Mouse (Mus musculus) thymus, adult 2 months (tissue): Measurements from ENCODE around the gene Psmb4. TPM values are rescaled to one million over a fixed set of nuclear protein-coding genes. Genes with fewer than 3 reads are reported as not detected.
A peak's percentile ranks its signal among the peaks of the same experiment; 100 is the strongest.

Experiments
- DNase-seq: peaks from one replicate; pipeline ENCODE4 v3.0.0; 2021
- H3K27ac ChIP-seq: fragments of 200-500 bp; 2 replicates; pipeline ENCODE4 v1.5.1; 2012; ENCODE audit warnings: low read length, control low read depth; ENCODE audit not compliant: control insufficient read depth, insufficient read depth
- H3K27me3 ChIP-seq: fragments of 200-500 bp; 2 replicates; pipeline ENCODE4 v1.6.1; 2012; ENCODE audit warnings: mild to moderate bottlenecking, low read length, moderate library complexity, mixed read lengths; ENCODE audit not compliant: control insufficient read depth, insufficient read depth
- H3K36me3 ChIP-seq: fragments of 200-500 bp; 2 replicates; pipeline ENCODE4 v1.6.1; 2012; ENCODE audit warnings: mild to moderate bottlenecking, low read length, moderate library complexity; ENCODE audit not compliant: control insufficient read depth, insufficient read depth
- H3K4me1 ChIP-seq: fragments of 200-500 bp; replicated peaks from 2 replicates; pipeline ENCODE4 v1.6.1; 2012; ENCODE audit warnings: low read length; ENCODE audit not compliant: control insufficient read depth, insufficient read depth
- H3K4me3 ChIP-seq: fragments of 200-500 bp; 2 replicates; pipeline ENCODE4 v1.5.1; 2012; ENCODE audit warnings: mild to moderate bottlenecking, low read length, control low read depth, moderate library complexity; ENCODE audit not compliant: control insufficient read depth, insufficient read depth
- CTCF ChIP-seq: fragments of 200-500 bp; IDR thresholded peaks from 2 replicates; pipeline ENCODE4 v1.5.1; 2012; ENCODE audit warnings: mild to moderate bottlenecking, control low read depth, low read length, moderate library complexity, borderline replicate concordance; ENCODE audit not compliant: control insufficient read depth, poor library complexity, insufficient read depth; ENCODE audit errors: extremely low read depth
- POLR2A ChIP-seq: fragments of 200-500 bp; IDR thresholded peaks from 2 replicates; pipeline ENCODE4 v1.6.1; 2012; ENCODE audit warnings: mild to moderate bottlenecking, low read length, control low read depth, moderate library complexity; ENCODE audit not compliant: control insufficient read depth, poor library complexity, insufficient read depth; ENCODE audit errors: extremely low read depth
- WGBS: fragments of 180-500 bp; shearing (Covaris S2); methylation state at CpG from one replicate; pipeline ENCODE4 v1.1.7; 2018; 5-methylcytosine and 5-hydroxymethylcytosine counted together
- polyA plus RNA-seq: library from polyadenylated mRNA; depleted of rRNA; stranded (reverse); fragments of >200 nt; gene quantifications from 2 replicates; pipeline ENCODE4 v1.2.3, GENCODE M21; 2012

The Psmb4 gene
- polyA plus RNA-seq, 1 experiment = 384 TPM

- TF ChIP-seq CTCF = no peak
- Histone ChIP-seq H3K36me3 (peaks cover 25% of the 10 kb centered on the region), H3K4me3 (no peak overlapping the region), H3K4me1 (peaks cover 6% of the 10 kb centered on the region; the same call in 1 of the 2 replicates), H3K27ac (no peak overlapping the region), H3K27me3 (no peaks in the 10 kb centered on the region)
- WGBS = 79% methylated on average over 3 of the region's 3 CpGs
- no peak for DNase-seq
Measured at GRCm38 (mm10) chr3:94852215-94852614, 34.5 kb downstream of the Psmb4 start.

GRCm38 (mm10) chr3:94851731-94852130 lies 35.0 kb downstream of the Psmb4 start:
- Histone ChIP-seq H3K4me1 (peaks cover 6% of the 10 kb centered on the region; the same call in 1 of the 2 replicates), H3K4me3 (no peak overlapping the region), H3K36me3 (peaks cover 20% of the 10 kb centered on the region), H3K27ac (no peak overlapping the region), H3K27me3 (no peaks in the 10 kb centered on the region)
- TF ChIP-seq CTCF (no peak), POLR2A (no peak)
- peak; percentile 28 for DNase-seq
- 4% methylated on average over 3 of the region's 3 CpGs for WGBS

- WGBS = 0% methylated on average over 1 of the region's 1 CpGs
- Histone ChIP-seq H3K36me3 (peaks cover 6% of the 10 kb centered on the region), H3K27me3 (no peaks in the 10 kb centered on the region), H3K27ac (no peak overlapping the region), H3K4me1 (peaks cover 6% of the 10 kb centered on the region; the same call in 1 of the 2 replicates), H3K4me3 (no peak overlapping the region)
- DNase-seq = peak; percentile 79
- TF ChIP-seq CTCF (no peak), POLR2A (no peak)
Measured at GRCm38 (mm10) chr3:94849338-94849737, 37.4 kb downstream of the Psmb4 start.

DNA sequence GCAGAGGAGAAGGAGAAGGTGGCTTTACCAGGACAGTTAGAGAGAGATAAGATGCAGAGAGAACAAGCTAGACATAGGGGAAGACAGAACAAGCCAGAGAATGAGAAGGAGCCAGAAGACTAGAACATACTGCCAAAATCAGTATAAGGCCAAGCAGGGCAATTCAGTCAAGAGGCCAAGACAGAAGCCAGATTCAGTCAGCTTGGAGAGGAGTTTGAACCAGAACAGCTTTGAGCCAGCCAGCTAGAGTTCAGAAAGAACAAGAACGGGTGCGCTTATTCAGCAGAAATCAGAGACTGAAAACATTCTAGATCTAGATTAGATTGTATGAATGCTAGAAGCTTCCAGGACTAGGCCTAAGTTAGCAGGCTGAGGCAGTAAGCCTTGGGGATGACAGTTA lies 39.4 kb downstream of the Psmb4 start:
- 93% methylated on average over 2 of the region's 2 CpGs for WGBS
- H3K4me3 ChIP-seq = no peak overlapping the region
- H3K27me3 ChIP-seq = no peaks in the 10 kb centered on the region
- TF ChIP-seq CTCF = no peak
- TF ChIP-seq POLR2A = no peak
- H3K4me1 ChIP-seq = 0 out of 2 replicates have a peak, but pooled peaks cover 3% of the 10 kb centered on the region
- H3K36me3 ChIP-seq = no peaks in the 10 kb centered on the region
- no peak for DNase-seq
- H3K27ac ChIP-seq = no peak overlapping the region

GRCm38 (mm10) chr3:94839101-94839500 lies 47.7 kb downstream of the Psmb4 start:
- 41% methylated on average over 5 of the region's 5 CpGs for WGBS
- TF ChIP-seq POLR2A = no peak
- TF ChIP-seq CTCF = no peak
- DNase-seq = no peak
- Histone ChIP-seq H3K27ac (no peak overlapping the region), H3K36me3 (no peaks in the 10 kb centered on the region), H3K4me3 (no peak overlapping the region), H3K27me3 (no peaks in the 10 kb centered on the region), H3K4me1 (peaks cover 2% of the 10 kb centered on the region; the same call in 1 of the 2 replicates)

DNA sequence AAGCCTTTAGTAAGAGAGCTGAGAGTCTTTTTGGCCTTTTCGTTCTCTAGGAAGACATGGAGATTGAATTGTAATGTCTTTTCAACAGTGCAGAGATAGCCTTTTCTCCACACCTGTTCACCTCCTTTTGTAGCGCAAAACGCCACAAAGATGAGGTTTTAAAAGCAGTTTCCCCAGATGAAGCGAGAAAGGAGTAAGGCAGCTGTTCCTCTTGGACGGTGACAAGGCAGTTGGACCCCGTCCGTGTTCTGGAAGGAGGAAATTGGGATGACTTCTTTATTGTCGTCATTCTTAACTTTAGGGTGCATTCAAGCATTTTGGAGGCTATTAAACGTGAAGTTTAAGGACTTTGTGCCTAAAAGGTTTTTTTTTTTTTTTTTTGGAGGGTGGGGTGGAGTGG lies 48.1 kb downstream of the Psmb4 start:
- H3K27ac ChIP-seq = no peak overlapping the region; the same call in 1 of the 2 replicates

DNA sequence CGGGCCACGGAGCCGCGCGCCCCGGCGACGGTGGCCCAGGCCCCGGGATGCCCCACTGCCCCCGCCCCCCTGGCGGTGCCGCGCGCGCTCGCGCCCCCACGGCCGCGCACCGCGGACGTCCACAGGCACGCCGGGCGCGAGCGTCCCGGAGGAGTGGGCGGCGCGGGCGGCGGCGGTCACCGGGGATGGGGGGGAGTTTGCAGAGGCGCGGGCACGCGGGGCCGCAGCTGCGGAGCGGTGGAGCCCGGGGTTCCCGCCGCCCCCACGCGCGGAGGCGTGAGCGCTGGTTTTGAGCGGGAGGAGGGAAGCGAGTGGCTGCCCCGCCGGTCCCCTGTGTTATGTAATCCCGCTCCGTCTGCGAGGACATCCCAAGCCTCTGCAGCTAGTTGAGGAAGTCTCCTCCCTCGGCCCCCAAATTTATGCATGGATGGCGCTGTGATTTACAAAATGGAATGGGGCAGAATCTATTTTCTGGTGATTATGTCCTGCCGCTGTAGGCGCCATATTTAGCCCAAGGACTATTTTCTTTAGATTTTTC lies 48.7 kb downstream of the Psmb4 start:
- TF ChIP-seq CTCF (no peak), POLR2A (no peak)
- Histone ChIP-seq H3K4me3 (peak overlapping the region; percentile 77), H3K36me3 (no peaks in the 10 kb centered on the region), H3K27ac (peak overlapping the region; percentile 78), H3K4me1 (peaks cover 2% of the 10 kb centered on the region; the same call in 1 of the 2 replicates), H3K27me3 (no peaks in the 10 kb centered on the region)
- DNase-seq = peak; percentile 70
- 2% methylated on average over 52 of the region's 62 CpGs for WGBS

More for the DNA sequence above, 48.1 kb downstream of the Psmb4 start:
- WGBS = 3% methylated on average over 9 of the region's 9 CpGs
- Histone ChIP-seq H3K27me3 (no peaks in the 10 kb centered on the region), H3K4me1 (peaks cover 2% of the 10 kb centered on the region; the same call in 1 of the 2 replicates), H3K4me3 (peak overlapping the region; percentile 6; the same call in 1 of the 2 replicates), H3K36me3 (no peaks in the 10 kb centered on the region)
- DNase-seq = no peak
- no peak for TF ChIP-seq POLR2A
- no peak for TF ChIP-seq CTCF
